Mouse (Mus musculus): Measurements from ENCODE around the gene Gm26602. TPM values are rescaled to one million over a fixed set of nuclear protein-coding genes. Genes with fewer than 3 reads are reported as not detected.

Gene Gm26602
- polyA plus RNA-seq, 1 experiment from 2014 or later, result 15.7 TPM

DNA sequence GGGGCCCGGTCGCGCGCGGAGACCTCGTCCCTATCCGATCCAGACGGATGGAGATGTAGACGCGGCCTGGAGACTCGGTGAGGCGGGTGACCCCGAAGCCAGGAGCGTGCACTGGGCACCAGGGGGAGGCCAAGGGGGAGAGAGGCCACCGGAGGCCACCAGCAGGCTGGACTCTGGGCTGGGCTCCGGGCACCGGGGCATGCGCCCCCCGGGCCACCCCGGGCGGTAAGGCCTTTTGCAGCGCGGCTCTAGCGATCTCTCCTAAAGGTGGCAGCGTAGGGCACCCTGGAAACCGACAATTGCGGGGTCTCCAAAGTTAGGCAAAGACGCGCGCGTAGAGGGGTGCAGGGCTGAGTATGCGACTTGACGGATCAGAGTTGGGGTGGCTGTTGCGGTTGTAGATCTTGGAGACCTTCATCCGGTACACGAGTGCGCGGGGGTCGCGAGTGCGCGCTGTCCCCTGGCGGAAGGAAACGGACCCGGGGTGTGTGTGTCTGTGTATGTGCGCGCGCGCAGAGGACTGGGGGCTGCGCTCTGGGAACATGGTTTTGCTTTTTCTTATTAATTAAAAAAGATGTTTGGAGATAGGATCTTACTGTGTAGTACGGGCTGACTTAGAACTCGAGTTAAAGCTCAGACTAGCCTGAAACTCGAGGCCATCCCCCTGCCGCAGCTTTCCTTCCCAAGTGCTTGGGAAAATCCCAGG is 16.8 kb downstream of the Gm26602 start:
- peak; percentile 39; the same call in 1 of the 2 replicates for ATAC-seq (replicated peaks; ENCODE audit: insufficient number of reproducible peaks, insufficient read depth, low FRiP score, low read depth)
- Histone ChIP-seq H3K4me3 (peak overlapping the region; percentile 83), H3K4me1 (replicated peaks) (peaks cover 47% of the 10 kb centered on the region)

GRCm38 (mm10) chr10:79928030-79928694 is 17.5 kb downstream of the Gm26602 start:
- Histone ChIP-seq H3K27me3 (peaks cover 5% of the 10 kb centered on the region), H3K4me3 (peak overlapping the region; percentile 83), H3K4me2 (peak overlapping the region; percentile 80), H3K9ac (peak overlapping the region; percentile 92), H3K27ac (peak overlapping the region; percentile 95), H3K36me3 (peaks cover 12% of the 10 kb centered on the region), H3K4me1 (replicated peaks) (peaks cover 54% of the 10 kb centered on the region), H3K9me3 (replicated peaks) (no peaks in the 10 kb centered on the region)
- no peak for ATAC-seq (replicated peaks; ENCODE audit: insufficient number of reproducible peaks, insufficient read depth, low FRiP score, low read depth)
- under 1% methylated on average over 29 of the region's 29 CpGs for WGBS

More for the DNA sequence above, 16.8 kb downstream of the Gm26602 start:
- peaks cover 12% of the 10 kb centered on the region for H3K27me3 ChIP-seq
- H3K27ac ChIP-seq, result peak overlapping the region; percentile 95
- no peaks in the 10 kb centered on the region for H3K9me3 ChIP-seq (replicated peaks)
- peak overlapping the region; percentile 80 for H3K4me2 ChIP-seq
- H3K36me3 ChIP-seq, result peaks cover 12% of the 10 kb centered on the region
- peak overlapping the region; percentile 92 for H3K9ac ChIP-seq
- whole genome bisulfite sequencing, result under 1% methylated on average over 54 of the region's 54 CpGs

DNA sequence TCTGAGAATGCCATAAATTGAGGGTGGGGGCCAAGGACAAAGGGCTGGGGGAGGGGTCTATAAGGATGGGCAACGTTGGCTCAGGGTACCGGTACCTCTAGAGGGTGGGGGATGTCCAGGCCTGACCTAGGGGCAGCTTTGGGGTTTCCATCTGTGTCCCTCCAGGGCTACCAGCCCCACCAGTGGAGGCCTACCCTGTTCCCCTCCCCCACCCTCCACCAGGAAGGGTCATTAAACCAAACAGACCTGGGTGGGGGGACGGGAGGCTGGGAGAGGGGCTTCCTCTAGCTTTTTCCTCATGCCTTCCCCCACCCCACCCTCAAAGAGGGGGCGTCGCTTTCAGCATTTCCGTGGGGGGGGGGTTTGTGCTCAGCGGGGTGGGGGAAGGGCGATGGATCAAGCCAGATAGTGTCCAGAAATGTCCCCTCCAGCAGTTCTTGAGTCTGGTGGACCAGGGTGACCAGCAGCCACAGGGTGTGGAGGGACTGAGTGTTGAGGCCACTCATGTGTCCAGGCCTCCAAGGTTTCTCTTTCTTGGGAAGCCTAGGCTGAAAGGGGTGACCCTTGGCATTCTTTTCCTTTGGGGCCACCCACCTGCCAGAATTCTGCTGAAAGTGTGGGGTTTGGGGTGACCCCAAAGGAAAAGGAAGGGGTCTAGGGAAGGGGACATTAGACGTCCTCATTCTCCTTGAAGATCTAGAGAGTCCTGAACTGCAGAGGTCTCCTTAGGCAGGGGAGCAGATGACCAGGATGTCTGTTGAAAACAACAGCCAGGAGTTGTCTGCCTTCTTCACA is 18.4 kb downstream of the Gm26602 start:
- Histone ChIP-seq H3K4me1 (replicated peaks) (peaks cover 63% of the 10 kb centered on the region), H3K9ac (0 out of 2 replicates have a peak overlapping the region, but pooled peaks have one; percentile 10), H3K9me3 (replicated peaks) (no peaks in the 10 kb centered on the region), H3K4me3 (peak overlapping the region; percentile 83), H3K36me3 (peaks cover 12% of the 10 kb centered on the region), H3K27ac (peak overlapping the region; percentile 40), H3K27me3 (no peaks in the 10 kb centered on the region), H3K4me2 (peak overlapping the region; percentile 80)
- WGBS, result 26% methylated on average over 9 of the region's 9 CpGs
- ATAC-seq (replicated peaks; ENCODE audit: insufficient number of reproducible peaks, insufficient read depth, low FRiP score, low read depth), result no peak

GRCm38 (mm10) chr10:79929967-79930825 is 19.5 kb downstream of the Gm26602 start:
- H3K4me2 ChIP-seq, result no peak overlapping the region
- no peak overlapping the region for H3K9ac ChIP-seq
- no peaks in the 10 kb centered on the region for H3K9me3 ChIP-seq (replicated peaks)
- peak overlapping the region; percentile 12; the same call in 1 of the 2 replicates for H3K27ac ChIP-seq
- H3K27me3 ChIP-seq, result no peaks in the 10 kb centered on the region
- 80% methylated on average over 18 of the region's 18 CpGs for WGBS
- H3K4me1 ChIP-seq (replicated peaks), result peaks cover 70% of the 10 kb centered on the region
- H3K4me3 ChIP-seq, result no peak overlapping the region
- H3K36me3 ChIP-seq, result peaks cover 12% of the 10 kb centered on the region
- ATAC-seq (replicated peaks; ENCODE audit: insufficient number of reproducible peaks, insufficient read depth, low FRiP score, low read depth), result no peak

DNA sequence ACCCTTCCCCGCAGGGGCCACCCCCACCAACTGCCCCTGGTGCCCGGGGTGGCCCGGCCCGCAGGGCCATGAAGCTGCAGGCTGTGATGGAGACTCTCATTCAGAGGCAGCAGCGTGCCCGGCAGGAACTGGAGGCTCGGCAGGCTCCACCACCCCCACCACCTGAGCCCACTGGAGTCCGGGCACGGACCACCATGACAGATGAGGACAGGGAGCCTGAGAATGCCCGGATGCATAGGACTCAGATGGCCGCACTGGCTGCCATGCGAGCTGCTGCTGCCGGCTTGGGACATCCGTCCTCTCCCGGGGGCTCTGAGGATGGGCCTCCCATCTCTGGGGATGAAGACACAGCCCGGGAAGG is 20.1 kb downstream of the Gm26602 start:
- Histone ChIP-seq H3K4me3 (no peak overlapping the region), H3K36me3 (peaks cover 12% of the 10 kb centered on the region), H3K4me2 (no peak overlapping the region), H3K27me3 (no peaks in the 10 kb centered on the region), H3K4me1 (replicated peaks) (peaks cover 72% of the 10 kb centered on the region), H3K9ac (no peak overlapping the region), H3K9me3 (replicated peaks) (no peaks in the 10 kb centered on the region), H3K27ac (no peak overlapping the region)
- ATAC-seq (replicated peaks; ENCODE audit: insufficient number of reproducible peaks, insufficient read depth, low FRiP score, low read depth), result no peak
- 89% methylated on average over 16 of the region's 16 CpGs for WGBS

GRCm38 (mm10) chr10:79931797-79932196 is 21.1 kb downstream of the Gm26602 start:
- no peaks in the 10 kb centered on the region for H3K9me3 ChIP-seq (replicated peaks)
- H3K4me3 ChIP-seq, result no peak overlapping the region
- ATAC-seq (replicated peaks; ENCODE audit: insufficient number of reproducible peaks, insufficient read depth, low FRiP score, low read depth), result no peak
- no peaks in the 10 kb centered on the region for H3K27me3 ChIP-seq
- H3K36me3 ChIP-seq, result peaks cover 12% of the 10 kb centered on the region
- WGBS, result 82% methylated on average over 9 of the region's 9 CpGs
- peaks cover 75% of the 10 kb centered on the region for H3K4me1 ChIP-seq (replicated peaks)
- no peak overlapping the region for H3K4me2 ChIP-seq
- H3K27ac ChIP-seq, result no peak overlapping the region
- H3K9ac ChIP-seq, result no peak overlapping the region

DNA sequence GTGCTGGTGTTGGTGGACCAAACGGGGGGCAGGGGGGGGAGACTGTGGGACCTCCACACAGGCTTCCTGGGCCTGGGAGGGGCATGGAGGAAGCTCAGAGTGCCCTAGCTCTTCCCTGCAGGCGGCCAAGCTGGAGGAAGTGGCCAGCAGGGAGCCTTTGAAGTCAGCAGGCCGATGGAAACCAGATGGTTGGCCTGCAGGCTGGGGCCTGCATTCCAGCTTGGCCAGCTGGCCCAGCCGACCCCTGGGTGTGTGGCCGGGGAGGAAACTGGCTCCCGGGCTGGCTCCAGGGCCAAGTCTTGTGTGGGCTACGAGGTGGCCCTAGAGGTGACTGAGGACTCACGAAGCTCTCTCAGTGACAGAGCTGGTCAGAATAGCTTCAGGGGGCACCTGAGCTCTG is 22.1 kb downstream of the Gm26602 start:
- Histone ChIP-seq H3K27me3 (no peaks in the 10 kb centered on the region), H3K4me1 (replicated peaks) (peaks cover 85% of the 10 kb centered on the region), H3K36me3 (peaks cover 12% of the 10 kb centered on the region), H3K4me3 (no peak overlapping the region), H3K4me2 (peak overlapping the region; percentile 5; the same call in 1 of the 2 replicates), H3K9ac (no peak overlapping the region), H3K27ac (0 out of 2 replicates have a peak overlapping the region, but pooled peaks have one; percentile 13), H3K9me3 (replicated peaks) (no peaks in the 10 kb centered on the region)
- ATAC-seq (replicated peaks; ENCODE audit: insufficient number of reproducible peaks, insufficient read depth, low FRiP score, low read depth), result no peak
- WGBS, result 16% methylated on average over 8 of the region's 8 CpGs

DNA sequence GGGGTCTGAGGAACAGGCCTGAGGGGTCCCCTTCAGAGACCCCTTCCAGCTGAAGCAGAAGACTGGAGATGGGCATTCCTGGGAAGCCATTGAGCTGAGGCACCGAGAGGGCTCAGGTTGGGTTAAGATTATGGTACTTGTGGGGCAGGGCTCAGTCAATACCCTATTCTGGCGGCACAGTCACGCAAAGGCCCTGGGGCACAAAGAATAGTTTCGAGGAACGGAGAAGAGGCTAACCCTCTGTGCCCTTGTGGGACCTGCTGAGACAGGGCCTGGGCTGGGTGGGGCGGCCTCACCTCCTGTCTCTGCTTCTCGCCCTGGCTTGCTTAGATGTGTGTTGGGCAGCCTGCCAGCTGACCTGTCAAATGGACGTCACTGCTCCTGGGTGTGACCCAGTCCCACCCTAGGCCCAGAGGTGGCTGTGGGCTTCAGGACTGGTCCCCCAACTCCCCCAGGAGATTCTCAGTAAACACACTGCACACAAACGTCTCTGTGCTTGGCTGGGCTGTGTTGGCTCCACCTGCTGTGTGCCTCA is 22.6 kb downstream of the Gm26602 start:
- WGBS, result 53% methylated on average over 9 of the region's 9 CpGs
- ATAC-seq (replicated peaks; ENCODE audit: insufficient number of reproducible peaks, insufficient read depth, low FRiP score, low read depth), result no peak
- no peak overlapping the region for H3K4me3 ChIP-seq
- H3K4me1 ChIP-seq (replicated peaks), result peaks cover 87% of the 10 kb centered on the region
- H3K9ac ChIP-seq, result no peak overlapping the region
- no peaks in the 10 kb centered on the region for H3K27me3 ChIP-seq
- peak overlapping the region; percentile 5; the same call in 1 of the 2 replicates for H3K4me2 ChIP-seq
- no peak overlapping the region for H3K27ac ChIP-seq
- no peaks in the 10 kb centered on the region for H3K9me3 ChIP-seq (replicated peaks)
- H3K36me3 ChIP-seq, result peaks cover 12% of the 10 kb centered on the region

- peaks cover 82% of the 10 kb centered on the region for H3K4me1 ChIP-seq (replicated peaks)
- peak overlapping the region; percentile 1; the same call in 1 of the 2 replicates for H3K27ac ChIP-seq
- no peak overlapping the region for H3K9ac ChIP-seq
- no peaks in the 10 kb centered on the region for H3K9me3 ChIP-seq (replicated peaks)
- no peak overlapping the region for H3K4me3 ChIP-seq
- no peak for ATAC-seq (replicated peaks; ENCODE audit: insufficient number of reproducible peaks, insufficient read depth, low FRiP score, low read depth)
- H3K4me2 ChIP-seq, result no peak overlapping the region
- WGBS, result 73% methylated on average over 6 of the region's 6 CpGs
- no peaks in the 10 kb centered on the region for H3K27me3 ChIP-seq
- peaks cover 12% of the 10 kb centered on the region for H3K36me3 ChIP-seq
Measured at GRCm38 (mm10) chr10:79933861-79934260, 23.2 kb downstream of the Gm26602 start.

DNA sequence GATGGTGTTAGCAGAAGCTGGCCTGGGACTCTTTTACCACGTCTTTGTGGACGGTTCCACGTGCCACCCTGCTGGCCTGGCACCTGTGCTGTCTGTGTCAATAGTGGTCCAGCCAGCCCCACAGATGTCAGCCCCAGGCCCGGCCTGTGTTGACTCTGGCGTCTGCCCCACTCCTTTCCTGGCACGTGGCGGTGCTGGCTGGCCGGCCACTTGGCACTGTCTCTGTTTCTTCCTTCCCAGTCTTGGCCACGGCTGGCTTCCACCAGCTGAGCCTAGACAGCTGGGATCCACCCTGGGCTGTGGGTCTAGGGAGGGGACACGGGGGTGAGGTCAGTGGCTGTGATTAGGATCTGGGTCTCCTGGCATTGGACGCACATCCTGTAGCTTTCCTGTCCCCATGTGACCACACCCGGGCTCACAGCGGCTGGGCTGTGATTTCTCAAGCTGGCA is 23.6 kb downstream of the Gm26602 start:
- Histone ChIP-seq H3K9ac (no peak overlapping the region), H3K4me2 (no peak overlapping the region), H3K4me1 (replicated peaks) (peaks cover 78% of the 10 kb centered on the region), H3K36me3 (peaks cover 12% of the 10 kb centered on the region), H3K4me3 (no peak overlapping the region), H3K27me3 (no peaks in the 10 kb centered on the region), H3K27ac (peak overlapping the region; percentile 1; the same call in 1 of the 2 replicates), H3K9me3 (replicated peaks) (no peaks in the 10 kb centered on the region)
- peak; percentile 48 for ATAC-seq (replicated peaks; ENCODE audit: insufficient number of reproducible peaks, insufficient read depth, low FRiP score, low read depth)
- 56% methylated on average over 13 of the region's 13 CpGs for WGBS

Measured in heart, embryonic 15.5 days (tissue).